Mouse (Mus musculus) retina, postnatal 7 days (tissue): Measurements from ENCODE around the gene Cryba1.
"Not testable (repeated sequence)": the region's sequence is repeated elsewhere in the genome, so short reads cannot be mapped to it uniquely, and the experiment has no call there.

Experiments used
- DNase-seq: peaks from one replicate; pipeline ENCODE4 v3.0.0-alpha.2; 2012; ENCODE audit warnings: low read depth, low spot score

Cryba1 gene

DNA sequence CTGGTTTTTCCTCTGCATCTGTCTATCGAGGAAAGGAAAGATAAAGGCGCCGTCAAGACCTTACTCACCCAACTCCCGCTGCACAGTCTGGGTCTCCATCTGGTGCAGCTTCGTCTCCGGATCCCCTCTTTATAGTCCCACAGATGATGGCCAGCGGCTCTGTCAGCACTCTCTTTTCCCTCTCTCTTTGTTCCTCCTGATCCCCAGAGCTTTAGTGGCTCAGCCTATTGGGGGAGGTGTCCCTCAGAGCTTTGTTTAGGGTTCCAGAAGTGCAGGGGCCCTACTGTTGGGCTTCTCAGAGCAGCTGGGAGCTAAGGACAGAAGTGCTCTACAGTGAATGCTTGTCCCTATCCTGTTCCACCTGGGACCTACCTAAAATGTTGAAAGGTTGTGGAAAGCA lies at the start of gene Cryba1:
Cryba1 (minus strand) TSS at position 101 of the 400 bp plus-strand sequence.
- DNase-seq, result no peak

DNA sequence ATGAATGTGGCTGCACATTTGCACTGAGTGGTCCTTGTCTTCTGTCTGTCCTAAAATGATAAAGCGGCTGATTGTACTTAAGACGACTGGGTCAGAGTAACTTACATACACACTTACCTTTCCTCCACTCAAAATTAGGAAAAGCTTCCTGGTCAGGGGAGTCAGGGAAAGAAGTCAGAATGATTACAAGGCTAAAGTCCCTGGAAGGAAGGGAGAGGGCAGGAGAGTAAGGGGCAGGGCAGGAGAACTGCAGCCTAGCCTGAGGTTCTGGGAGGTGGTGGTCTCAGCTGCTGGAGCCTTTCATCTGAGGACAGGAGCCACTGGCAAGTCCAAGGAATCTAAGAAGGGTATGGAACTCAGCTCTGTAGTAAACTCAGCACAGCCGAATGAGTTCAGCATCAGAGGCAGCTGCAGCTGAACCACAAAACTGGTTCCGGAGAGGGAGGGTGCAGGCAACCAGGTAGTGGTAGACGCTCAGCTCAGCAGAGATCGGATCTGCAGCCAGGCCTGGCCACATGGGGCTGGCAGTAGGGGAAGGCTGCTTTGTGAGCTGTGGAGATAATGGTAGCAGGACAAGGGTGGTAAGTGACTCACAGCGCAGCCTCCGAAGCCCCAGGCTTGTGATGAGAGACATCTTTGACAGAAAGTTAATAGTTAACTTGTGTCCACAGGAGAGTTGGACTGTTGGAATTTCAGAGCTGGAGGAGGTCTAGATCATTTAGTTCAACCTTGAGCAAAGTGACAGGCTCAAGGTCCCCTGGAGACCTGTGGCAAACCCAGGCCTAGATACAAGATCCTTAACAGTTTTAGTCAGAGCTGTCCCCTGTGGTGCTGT lies 47.0 kb upstream of the Cryba1 start:
- DNase-seq, result no peak

DNA sequence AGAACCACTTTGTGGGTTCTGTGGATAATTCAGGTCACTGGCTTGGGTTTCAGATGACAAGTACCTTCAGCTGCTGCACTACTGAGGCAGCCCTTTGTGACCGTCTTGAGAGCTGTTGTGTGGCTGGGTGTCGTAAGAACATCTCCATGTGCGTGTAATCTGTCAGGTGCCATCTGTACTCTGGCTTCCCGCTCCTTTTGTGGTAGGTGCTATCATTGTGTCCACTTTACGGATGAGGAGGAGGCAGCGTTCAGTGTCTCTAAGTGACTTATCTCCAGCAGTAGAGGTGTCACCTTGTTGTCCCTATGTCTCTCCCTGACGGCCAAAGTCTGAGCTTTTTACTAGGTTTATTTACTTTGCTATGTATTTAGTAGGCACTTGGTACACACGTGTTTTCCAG lies 45.3 kb upstream of the Cryba1 start:
- DNase-seq, result no peak

DNA sequence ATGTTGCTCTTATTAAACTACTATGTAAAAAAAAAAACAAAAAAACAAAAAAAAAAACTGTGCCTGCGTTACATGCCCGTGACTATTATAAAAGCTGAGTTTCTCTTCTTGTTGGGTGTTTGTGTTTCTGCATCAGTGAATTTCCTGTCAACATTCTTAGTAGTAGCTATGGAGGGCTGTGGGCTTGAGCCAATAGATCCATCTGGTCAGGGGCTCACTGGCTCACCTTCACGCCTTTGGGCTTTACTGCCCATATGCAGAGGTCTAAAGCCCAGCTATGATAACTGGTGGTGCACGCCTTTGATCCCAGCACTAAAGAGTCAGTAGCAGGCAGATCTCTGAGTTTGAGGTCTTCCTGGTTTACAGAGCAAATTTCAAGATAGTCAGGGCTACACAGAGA lies 44.4 kb upstream of the Cryba1 start:
- DNase-seq, result no peak

DNA sequence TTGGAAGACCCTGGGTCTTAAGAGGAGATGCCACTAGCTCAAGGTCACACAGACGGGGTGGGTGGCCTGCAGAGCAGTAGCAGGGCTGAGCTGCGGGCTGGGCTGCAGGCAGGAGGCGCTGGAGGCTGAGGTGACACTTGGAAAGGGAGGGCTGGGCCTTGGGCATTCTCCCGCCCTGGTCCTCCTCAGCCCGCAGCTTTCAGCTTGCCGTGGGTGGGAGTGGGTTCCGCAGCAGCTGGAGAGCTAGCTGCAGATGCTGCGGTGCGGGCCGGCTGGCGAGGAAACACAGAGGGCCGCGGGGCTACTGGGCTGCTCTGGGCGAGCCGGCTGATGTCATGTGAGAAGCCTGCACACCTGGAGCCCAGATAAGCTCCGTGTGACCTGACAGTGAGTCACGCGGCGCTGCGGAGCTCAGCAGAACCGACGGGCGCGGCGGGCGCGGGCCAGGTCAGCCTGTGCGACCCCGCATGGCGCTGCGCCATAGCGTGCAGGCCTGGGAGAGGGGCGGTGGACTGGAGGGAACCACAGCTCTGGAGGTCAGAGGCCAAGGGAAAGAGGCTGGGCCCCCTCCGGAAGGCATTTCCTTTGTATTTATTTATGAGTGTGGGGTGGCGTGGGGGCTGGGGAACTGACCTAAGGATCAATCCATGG lies 41.4 kb upstream of the Cryba1 start:
- no peak for DNase-seq

DNA sequence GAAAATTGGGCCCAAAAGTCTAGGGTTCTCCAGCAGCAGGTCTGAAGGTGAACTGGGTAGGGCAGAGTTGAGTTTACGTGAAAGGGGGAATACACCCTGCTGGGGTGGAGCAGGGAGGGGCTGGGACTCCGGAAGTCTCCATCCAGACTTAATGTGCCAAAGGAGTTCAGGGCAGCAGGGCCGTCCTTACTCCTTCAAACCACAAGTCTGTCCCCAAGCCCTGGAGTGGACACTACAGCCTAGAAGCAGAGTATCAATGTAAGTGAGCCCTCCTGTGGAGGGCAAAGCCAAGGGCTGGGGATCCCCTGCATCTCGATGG lies 40.3 kb upstream of the Cryba1 start:
- no peak for DNase-seq

DNA sequence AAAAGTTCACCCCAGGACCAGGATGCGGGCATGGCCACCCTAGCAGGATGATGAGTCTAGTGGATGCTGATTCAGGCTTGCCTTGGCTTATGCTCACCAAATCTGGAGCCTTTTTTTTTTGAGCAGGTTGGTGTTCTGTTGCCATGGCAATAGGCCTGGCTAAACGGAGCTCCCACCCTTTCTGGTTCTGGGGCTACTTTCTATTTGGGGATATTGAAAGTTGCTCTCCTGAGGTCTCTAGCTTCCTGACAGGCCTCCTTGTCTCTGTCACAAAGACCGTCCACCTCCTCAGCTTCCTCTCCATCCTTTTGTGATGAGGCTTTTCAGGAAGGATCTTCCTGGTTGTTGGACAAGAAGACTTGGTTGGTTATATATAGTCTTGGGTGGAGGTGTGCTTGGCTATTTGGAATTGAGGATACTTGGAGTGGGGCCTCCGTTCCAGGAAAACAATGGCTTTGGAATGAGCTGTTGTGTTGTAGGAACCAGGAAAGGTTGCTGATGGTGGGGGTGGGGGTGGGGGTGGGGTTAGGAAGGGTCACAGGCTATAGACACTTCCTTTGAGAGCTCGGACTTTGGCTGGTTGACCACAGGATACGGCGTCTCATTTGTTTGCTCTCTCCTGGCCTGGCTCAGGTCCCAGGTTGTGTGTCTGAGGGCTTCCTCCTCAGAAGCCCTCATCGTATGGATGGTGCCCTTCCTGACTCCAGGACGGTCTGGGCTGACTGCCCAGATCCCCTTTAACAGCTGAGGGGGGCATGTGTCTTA lies 39.8 kb upstream of the Cryba1 start:
- DNase-seq, result no peak

DNA sequence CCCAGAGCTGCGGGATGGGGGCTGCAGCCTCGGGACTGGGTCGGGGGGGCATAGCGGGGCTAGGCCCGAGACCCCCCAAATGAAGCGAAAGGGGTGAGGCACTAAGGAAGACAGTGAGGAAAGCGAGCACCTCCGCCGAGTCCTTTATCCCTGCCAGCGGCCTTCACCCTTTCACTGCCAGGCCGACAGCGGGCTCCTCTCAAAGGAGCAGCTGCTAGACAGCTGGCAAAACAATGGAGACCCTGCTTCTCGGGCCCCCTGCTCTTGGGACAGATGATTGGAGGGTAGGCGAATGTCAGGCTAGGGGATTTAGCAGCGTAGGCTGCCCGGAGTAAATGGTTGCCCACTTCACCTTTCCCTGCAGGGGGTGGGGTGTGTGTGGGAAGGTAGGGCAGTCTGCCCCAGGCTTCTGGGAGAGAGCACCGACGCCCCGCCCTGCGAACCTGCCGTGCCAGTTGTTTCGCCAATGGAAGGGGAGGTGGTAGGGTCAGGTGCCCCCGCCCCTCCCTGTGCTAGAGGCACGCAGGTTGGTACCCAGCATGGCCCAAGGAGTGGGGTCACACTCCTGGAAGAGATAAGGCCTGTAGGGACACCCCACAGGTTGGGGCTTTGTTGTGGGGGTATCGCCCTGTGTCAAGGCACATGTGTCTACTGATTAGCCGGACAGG lies 38.7 kb upstream of the Cryba1 start:
- no peak for DNase-seq

DNA sequence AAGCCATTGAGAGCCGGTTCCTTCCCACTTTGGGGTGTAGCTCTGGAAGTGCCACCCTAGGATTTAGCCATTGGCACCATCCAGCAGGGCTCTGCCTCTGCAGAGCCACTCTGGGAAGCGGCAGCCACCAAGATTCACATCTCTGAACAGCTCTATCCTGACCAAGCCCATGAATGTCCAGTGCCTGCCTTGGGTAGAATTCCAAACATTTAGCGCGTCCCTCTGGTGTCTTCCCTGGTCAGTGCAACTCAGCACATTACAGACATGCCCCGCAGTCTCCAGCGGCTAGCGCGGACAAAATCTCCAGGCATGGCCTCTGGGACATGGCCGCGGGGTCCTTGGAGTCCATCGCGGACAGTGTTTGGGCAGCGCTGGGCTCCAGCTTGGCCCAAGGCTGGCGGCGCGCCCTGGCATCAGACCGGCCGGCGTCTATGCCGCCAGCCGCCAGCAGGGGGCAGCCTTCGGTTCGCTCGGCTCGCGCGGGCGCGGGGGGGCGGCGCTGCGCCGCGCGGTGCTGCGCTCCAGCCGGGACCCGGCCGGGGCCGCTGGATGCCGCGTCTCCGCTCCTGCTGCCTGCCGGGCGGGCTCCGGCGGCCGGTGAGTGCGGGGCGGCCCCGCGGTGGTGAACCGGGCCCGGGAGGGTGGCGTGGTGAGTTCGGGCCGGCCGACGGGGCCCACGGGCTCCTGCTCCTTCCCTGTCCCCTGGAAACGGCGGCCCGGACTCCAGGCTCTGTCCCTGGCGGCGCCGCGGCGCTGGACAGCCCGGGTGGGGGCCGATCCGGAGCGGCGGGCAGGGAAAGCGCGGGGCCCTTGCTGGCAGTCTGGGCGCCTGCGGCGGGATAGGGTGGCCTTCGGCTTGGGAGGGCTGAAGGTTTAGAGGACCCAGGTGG lies 37.9 kb upstream of the Cryba1 start, which contains the start of gene Myo18a:
Myo18a (plus strand) TSS at position 464 of the 890 bp plus-strand sequence.
- peak; percentile 82 for DNase-seq

DNA sequence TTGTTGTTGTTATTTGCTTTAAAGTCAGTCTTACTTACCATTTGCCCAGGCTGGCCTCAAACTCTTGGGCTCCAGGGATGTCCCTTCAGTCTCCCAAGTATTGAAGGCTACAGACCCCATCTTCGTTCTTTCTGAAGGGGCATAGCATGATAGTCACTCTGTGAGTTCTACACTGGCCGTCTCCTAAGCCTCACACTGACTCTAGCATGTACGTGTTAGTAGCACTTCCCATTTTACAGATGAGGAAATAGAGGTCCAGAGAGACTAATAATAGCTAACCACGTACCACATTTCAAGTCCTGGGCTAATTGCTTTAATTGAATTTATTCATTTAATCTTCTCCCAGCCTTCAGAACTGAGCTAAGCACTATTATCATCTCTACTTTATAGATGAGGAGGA lies 34.9 kb upstream of the Cryba1 start:
- no peak for DNase-seq

DNA sequence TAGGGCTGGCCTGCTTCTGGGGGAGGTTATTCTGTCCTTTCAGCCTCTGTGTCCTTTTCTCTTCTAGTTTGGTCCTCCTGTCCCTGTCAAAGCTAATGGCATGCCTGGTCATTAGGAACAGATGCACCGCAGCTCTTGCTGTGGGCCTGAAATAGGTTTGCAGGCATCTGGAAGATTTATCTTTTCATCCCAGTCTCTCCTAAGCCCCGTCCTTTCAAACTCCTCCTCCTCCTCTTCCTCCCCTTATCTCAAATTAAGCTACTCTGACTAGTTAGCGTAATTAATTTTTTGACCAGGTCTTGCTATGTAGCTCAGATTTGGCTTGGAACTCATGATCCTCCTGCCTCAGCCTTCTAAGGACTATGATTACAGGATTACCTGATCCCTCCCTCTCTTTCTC lies 28.4 kb upstream of the Cryba1 start:
- no peak for DNase-seq

DNA sequence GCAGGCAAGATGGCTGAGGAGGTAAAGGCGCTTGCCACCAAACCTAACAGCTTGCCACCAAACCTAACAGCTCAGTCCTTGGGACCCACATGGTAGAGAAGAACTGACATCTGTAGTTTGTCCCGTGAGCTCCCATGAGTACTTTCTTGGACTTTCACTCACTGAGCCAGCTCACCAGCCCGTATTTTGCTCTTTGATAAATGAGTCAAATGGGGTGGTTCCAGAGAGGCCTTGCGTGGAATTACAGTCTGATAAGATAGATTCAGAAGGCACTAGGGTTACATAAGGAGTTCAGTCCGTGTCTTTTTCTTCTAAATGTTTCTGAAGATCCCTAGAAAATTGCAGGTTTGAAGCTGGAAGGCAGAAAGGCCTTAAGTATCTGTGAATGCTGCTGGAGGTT lies 27.4 kb upstream of the Cryba1 start:
- DNase-seq, result no peak

DNA sequence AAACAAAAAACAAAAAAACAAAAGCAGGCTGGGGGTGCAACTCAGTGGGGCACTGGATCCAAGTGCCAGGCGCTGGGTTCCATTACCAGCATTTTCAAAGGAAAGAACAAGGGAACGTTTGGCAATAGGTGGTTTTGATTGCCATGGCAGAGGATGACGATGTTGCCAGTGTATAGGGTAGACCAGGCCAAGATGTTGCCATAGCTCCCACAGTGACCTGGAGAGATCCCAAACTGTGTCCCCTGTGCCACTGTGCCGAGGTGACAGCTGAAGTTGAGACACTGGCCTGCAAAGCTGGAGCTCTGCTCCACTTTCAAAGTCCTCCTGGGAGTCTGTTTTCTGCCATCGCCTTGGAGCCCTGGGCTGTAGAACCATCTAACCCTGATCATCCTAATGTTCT lies 23.9 kb upstream of the Cryba1 start:
- DNase-seq, result no peak

DNA sequence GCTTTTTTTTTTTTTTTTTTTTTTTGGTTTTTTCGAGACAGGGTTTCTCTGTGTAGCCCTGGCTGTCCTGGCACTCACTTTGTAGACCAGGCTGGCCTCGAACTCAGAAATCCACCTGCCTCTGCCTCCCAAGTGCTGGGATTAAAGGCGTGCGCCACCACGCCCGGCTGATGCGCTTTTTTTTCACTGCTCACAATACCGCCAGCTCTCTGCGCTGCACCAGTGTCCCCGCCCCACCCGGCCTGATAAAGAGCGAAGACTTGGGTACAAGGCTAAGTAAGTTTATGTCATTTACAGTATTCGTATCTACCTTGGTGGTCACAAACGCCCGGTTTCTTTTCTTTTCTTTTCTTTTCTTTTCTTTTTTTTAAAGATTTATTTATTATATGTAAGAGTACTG lies 22.0 kb upstream of the Cryba1 start:
- DNase-seq, result not testable (repeated sequence)

DNA sequence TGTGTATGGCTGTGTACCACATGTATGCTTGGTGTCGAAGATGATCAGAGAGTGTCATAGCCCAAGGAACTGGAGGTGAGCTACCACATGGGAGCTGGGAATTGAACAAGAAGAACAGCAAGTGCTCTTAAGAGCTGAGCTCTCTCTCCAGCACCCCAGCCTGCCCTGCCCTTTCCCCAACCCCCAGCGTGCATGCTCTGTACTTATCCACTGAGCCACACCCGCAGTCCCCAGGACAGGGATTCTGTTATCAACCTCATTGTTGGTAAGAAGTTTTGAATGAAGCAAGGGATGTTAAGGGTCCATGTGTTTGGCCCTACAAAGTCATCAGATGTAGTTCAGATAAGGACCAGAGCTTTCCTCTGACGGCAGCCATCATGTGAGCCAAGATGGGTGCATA lies 21.6 kb upstream of the Cryba1 start:
- DNase-seq, result no peak

DNA sequence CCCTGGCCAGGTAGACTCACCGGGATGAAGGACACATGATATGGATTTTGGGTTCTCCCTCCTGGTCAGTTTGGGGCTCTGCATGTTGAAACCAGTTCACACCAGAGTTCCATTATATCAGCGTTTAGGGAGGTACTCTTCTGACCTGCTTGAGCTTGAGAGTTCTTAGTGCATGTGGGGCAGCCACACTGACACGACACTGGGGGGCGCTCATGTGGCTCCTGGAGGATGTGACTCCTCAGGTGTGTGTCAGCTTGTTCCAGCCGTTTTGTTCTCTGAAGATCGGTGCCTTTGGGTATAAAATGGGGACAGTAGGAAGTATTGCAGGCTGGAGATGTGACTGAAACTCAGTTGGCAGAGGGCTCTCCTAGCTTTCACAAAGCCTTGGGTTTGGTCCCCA lies 18.9 kb upstream of the Cryba1 start:
- DNase-seq, result no peak

DNA sequence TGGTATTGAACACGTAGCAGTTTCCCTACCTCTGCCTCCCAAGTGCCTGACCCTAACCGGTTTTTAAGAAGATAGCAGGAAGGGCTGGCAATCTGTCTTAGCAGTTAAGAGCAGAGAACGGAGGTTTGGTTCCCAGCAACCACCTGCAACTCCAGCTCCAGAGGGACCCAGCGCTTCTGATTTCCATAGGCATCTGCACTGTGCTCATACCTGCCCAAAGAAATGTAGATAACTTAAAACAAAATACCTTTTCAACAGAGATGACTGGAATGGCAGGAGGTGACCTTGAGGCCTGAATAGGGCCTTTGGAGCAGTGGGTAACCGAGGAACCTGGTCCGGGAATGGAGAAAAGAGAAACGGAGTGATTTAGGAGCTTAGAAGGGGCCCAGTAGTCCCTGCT lies 13.5 kb upstream of the Cryba1 start:
- no peak for DNase-seq

DNA sequence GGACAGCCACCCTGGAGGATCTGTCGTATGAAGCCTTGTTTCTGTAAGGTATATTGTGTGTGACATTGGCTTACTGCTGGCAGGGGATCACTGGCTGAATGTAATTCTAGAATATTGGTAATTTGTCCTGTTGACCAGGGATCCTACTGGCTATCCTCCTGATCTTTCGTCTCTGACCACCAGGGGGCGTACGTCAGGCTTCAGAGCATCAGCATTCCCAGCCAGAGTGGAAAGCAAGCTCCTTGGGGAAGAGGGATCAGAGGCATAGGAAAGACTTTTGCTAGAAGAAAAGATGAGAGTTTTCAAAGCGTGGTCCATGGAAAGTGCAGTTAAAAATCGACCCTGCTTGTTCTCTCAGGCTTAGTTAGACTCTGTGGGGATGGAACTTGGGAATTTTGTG lies 12.2 kb upstream of the Cryba1 start:
- DNase-seq, result peak; percentile 80

DNA sequence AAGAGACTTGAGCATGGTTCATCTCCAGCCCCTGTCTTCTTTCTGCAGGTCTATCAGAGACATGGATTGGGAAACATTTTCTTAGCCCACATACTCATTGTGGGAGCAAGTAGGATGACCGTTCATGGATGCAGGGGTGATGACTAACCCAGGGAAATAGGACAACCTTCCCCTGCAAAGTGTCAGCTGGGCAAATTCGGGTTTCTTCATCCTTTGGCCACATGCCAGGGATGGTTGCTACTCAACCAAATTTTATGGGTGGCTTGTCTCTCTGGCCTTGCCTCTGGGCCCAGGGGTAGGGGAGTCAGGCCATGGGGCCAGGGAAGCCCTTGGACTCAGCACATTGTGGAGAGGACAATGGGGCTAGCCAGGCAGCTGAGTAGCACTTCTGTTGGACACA lies 3.5 kb upstream of the Cryba1 start:
- no peak for DNase-seq

DNA sequence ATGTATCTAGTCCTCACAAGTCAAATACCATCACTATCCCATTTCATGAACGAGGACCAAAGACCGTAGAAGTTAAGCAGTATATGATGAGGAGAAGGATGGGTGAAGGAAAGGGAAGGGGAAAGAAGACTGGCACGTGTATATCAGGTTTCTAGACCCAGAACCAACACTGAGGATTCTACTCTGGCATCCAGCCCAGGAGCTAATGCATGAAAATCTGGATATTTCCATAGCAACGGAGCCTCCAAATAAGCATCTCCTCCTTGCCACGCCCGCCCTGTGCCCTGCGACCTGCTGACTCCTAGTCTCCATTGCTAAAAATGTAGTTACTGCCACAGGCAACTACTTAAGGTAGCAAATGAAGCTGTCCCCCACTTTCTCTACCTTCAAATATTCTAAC lies 317 bp downstream of the Cryba1 start:
- no peak for DNase-seq

DNA sequence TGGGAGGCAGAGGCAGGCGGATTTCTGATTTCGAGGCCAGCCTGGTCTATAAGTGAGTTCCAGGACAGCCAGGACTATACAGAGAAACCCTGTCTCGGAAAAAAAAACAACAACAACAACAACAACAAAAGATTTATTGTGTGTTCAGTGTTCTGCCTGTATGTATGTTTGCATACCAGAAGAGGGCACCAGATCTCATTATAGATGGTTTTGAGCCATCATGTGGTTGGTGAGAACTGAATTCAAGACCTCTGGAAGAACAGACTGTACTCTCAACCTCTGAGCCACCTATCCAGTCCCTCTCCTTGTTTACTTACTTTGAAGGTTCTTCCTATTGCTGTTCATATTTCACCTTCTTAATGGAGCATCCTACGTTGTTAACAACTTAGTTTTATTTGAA lies 3.7 kb downstream of the Cryba1 start:
- DNase-seq, result no peak
